Mouse (Mus musculus) thymus, adult 2 months (tissue): ENCODE results near the gene Trim2.

Experiments
- CTCF ChIP-seq: fragments of 200-500 bp; IDR thresholded peaks from 2 replicates; pipeline ENCODE4 v1.5.1; 2012; ENCODE audit warnings: mild to moderate bottlenecking, control low read depth, low read length, moderate library complexity, borderline replicate concordance; ENCODE audit not compliant: control insufficient read depth, poor library complexity, insufficient read depth; ENCODE audit errors: extremely low read depth
- POLR2A ChIP-seq: fragments of 200-500 bp; IDR thresholded peaks from 2 replicates; pipeline ENCODE4 v1.6.1; 2012; ENCODE audit warnings: mild to moderate bottlenecking, low read length, control low read depth, moderate library complexity; ENCODE audit not compliant: control insufficient read depth, poor library complexity, insufficient read depth; ENCODE audit errors: extremely low read depth

- TF ChIP-seq CTCF, result no peak
- TF ChIP-seq POLR2A, result no peak
Observed at GRCm38 (mm10) chr3:84241098-84241497, 65.6 kb downstream of the Trim2 start.
